Mouse (Mus musculus) layer of hippocampus, adult 2 months (tissue): ENCODE results near the gene Map4k3. TPM values are rescaled to one million over a fixed set of nuclear protein-coding genes. Genes with fewer than 3 reads are reported as not detected.
"Not testable (repeated sequence)": the region's sequence is repeated elsewhere in the genome, so short reads cannot be mapped to it uniquely, and the experiment has no call there.

Experiments used
- DNase-seq, 2 experiments: peaks; one replicate each; pipeline ENCODE4 v3.0.0; 2022; ENCODE audit warnings: low spot score in 2 of 2
- H3K27ac ChIP-seq: fragments of 200-600 bp; 2 replicates; pipeline ENCODE4 v1.8.1; 2022
- H3K4me3 ChIP-seq: fragments of 200-600 bp; 2 replicates; pipeline ENCODE4 v1.8.1; 2022; ENCODE audit warnings: mild to moderate bottlenecking
- CTCF ChIP-seq: fragments of 200-600 bp; conservative IDR thresholded peaks from 2 replicates; pipeline ENCODE4 v1.8.1; 2022; ENCODE audit warnings: antibody characterized with exemption, mild to moderate bottlenecking, moderate library complexity
- total RNA-seq, 2 experiments: library from RNA; stranded (reverse); gene quantifications; 2 replicates each; pipeline ENCODE4 v1.2.3; 2021

Map4k3 gene
- total RNA-seq, 2 experiments from 2014 or later: 92.9 to 94.1 TPM

GRCm38 (mm10) chr17:80756043-80756442 is 27.8 kb upstream of the Map4k3 start:
- no peak for DNase-seq
- H3K4me3 ChIP-seq: no peak overlapping the region
- no peak for TF ChIP-seq CTCF
- peak overlapping the region; percentile 76 for H3K27ac ChIP-seq

- Histone ChIP-seq H3K4me3 (no peak overlapping the region), H3K27ac (peak overlapping the region; percentile 76)
- no peak for TF ChIP-seq CTCF
- DNase-seq: peak in 1 of 2 experiments; percentile 41
Observed at GRCm38 (mm10) chr17:80755076-80755871, 27.0 kb upstream of the Map4k3 start.

- no peak for TF ChIP-seq CTCF
- Histone ChIP-seq H3K4me3 (no peak overlapping the region), H3K27ac (peak overlapping the region; percentile 76)
- no peak for DNase-seq
Observed at GRCm38 (mm10) chr17:80754589-80754988, 26.3 kb upstream of the Map4k3 start.

- no peak overlapping the region for H3K4me3 ChIP-seq
- no peak overlapping the region for H3K27ac ChIP-seq
- no peak for DNase-seq
- TF ChIP-seq CTCF: no peak
Observed at GRCm38 (mm10) chr17:80752466-80752865, 24.2 kb upstream of the Map4k3 start.

- no peak for TF ChIP-seq CTCF
- no peak for DNase-seq
Observed at GRCm38 (mm10) chr17:80739421-80739820, 11.1 kb upstream of the Map4k3 start.

GRCm38 (mm10) chr17:80734700-80735099 is 6.4 kb upstream of the Map4k3 start:
- no peak for DNase-seq
- no peak overlapping the region for H3K27ac ChIP-seq
- no peak for TF ChIP-seq CTCF
- no peak overlapping the region for H3K4me3 ChIP-seq

More at GRCm38 (mm10) chr17:80739421-80739820, 11.1 kb upstream of the Map4k3 start:
- H3K27ac ChIP-seq: no peak overlapping the region
- H3K4me3 ChIP-seq: no peak overlapping the region

- no peak for DNase-seq
- Histone ChIP-seq H3K27ac (no peak overlapping the region), H3K4me3 (no peak overlapping the region)
- TF ChIP-seq CTCF: no peak
Observed at GRCm38 (mm10) chr17:80733121-80733800, 5.0 kb upstream of the Map4k3 start.

GRCm38 (mm10) chr17:80732256-80732655 is 4.0 kb upstream of the Map4k3 start:
- DNase-seq: no peak
- no peak overlapping the region for H3K27ac ChIP-seq
- no peak for TF ChIP-seq CTCF
- H3K4me3 ChIP-seq: no peak overlapping the region

- H3K27ac ChIP-seq: 0 out of 2 replicates have a peak overlapping the region, but pooled peaks have one; percentile 96
- DNase-seq, H3K4me3 ChIP-seq: not testable (repeated sequence)
Observed at GRCm38 (mm10) chr17:80730283-80730682, 2.0 kb upstream of the Map4k3 start.

GRCm38 (mm10) chr17:80729825-80730224 is 1.5 kb upstream of the Map4k3 start:
- DNase-seq: no peak
- Histone ChIP-seq H3K27ac (peak overlapping the region; percentile 96), H3K4me3 (no peak overlapping the region)
- TF ChIP-seq CTCF: no peak

- H3K27ac ChIP-seq: peak overlapping the region; percentile 96
- peak overlapping the region; percentile 96 for H3K4me3 ChIP-seq
- DNase-seq: peak in 1 of 2 experiments; percentile 37
- TF ChIP-seq CTCF: no peak
Observed at GRCm38 (mm10) chr17:80729080-80729749, 930 bp upstream of the Map4k3 start.

- Histone ChIP-seq H3K27ac (peak overlapping the region; percentile 96), H3K4me3 (peak overlapping the region; percentile 96)
- DNase-seq: no peak
- TF ChIP-seq CTCF: no peak
Observed at GRCm38 (mm10) chr17:80727341-80727951, 839 bp downstream of the Map4k3 start.

GRCm38 (mm10) chr17:80726821-80727220 is 1.5 kb downstream of the Map4k3 start:
- H3K4me3 ChIP-seq: peak overlapping the region; percentile 96
- peak overlapping the region; percentile 96 for H3K27ac ChIP-seq
- no peak for DNase-seq
- TF ChIP-seq CTCF: no peak
